Mouse (Mus musculus) midbrain, embryonic 16.5 days (tissue): Measurements from ENCODE around the gene Calm2. TPM values are rescaled to one million over a fixed set of nuclear protein-coding genes. Genes with fewer than 3 reads are reported as not detected.
A peak's percentile ranks its signal among the peaks of the same experiment; 100 is the strongest.

ENCODE experiments used
- ATAC-seq: fragments of 200-750 bp; cut with Nextera tagmentation; 2 replicates; pipeline ENCODE4 v1.8.0; 2017; ENCODE audit warnings: moderate TSS enrichment
- H3K27ac ChIP-seq: fragments of 300-500 bp; sonication (generic); 2 replicates; pipeline ENCODE4 v1.5.1; 2014; ENCODE audit warnings: mild to moderate bottlenecking, low read length, mixed read lengths
- H3K27me3 ChIP-seq: fragments of 300-500 bp; sonication (generic); 2 replicates; pipeline ENCODE4 v1.6.1; 2014; ENCODE audit warnings: low read depth, low read length, mixed read lengths; ENCODE audit not compliant: control insufficient read depth, insufficient read depth
- H3K36me3 ChIP-seq: fragments of 300-500 bp; sonication (generic); 2 replicates; pipeline ENCODE4 v1.6.1; 2014; ENCODE audit warnings: mild to moderate bottlenecking, low read length, moderate library complexity, mixed read lengths; ENCODE audit not compliant: control insufficient read depth, insufficient read depth
- H3K4me1 ChIP-seq: fragments of 300-500 bp; sonication (generic); 2 replicates; pipeline ENCODE4 v1.6.1; 2014; ENCODE audit warnings: mild to moderate bottlenecking, low read length, mixed read lengths; ENCODE audit not compliant: control insufficient read depth, insufficient read depth
- H3K4me2 ChIP-seq: fragments of 300-500 bp; sonication (generic); 2 replicates; pipeline ENCODE4 v1.6.1; 2014; ENCODE audit warnings: mild to moderate bottlenecking, low read length, mixed read lengths
- H3K4me3 ChIP-seq: fragments of 300-500 bp; sonication (generic); 2 replicates; pipeline ENCODE4 v1.5.1; 2014; ENCODE audit warnings: low read depth, mild to moderate bottlenecking, low read length, moderate library complexity, mixed read lengths
- H3K9ac ChIP-seq: fragments of 300-500 bp; sonication (generic); 2 replicates; pipeline ENCODE4 v1.6.1; 2014; ENCODE audit warnings: low read depth, low read length, mixed read lengths
- H3K9me3 ChIP-seq: fragments of 300-500 bp; sonication (generic); replicated peaks from 2 replicates; pipeline ENCODE4 v1.6.1; 2014; ENCODE audit warnings: mild to moderate bottlenecking, low read length, mixed read lengths; ENCODE audit not compliant: control insufficient read depth, poor library complexity, severe bottlenecking
- WGBS: fragments of 180-500 bp; shearing (Covaris S2); extraction: QIAGEN DNeasy Blood & Tissue Kit; methylation state at CpG from one replicate; pipeline ENCODE4 v1.1.7; 2014; 5-methylcytosine and 5-hydroxymethylcytosine counted together
- polyA plus RNA-seq: library from polyadenylated mRNA; unstranded; fragments of >200 nt; fragmentation: Nextera tagmentation; extraction: Ambion mirVana; gene quantifications from 2 replicates; pipeline ENCODE4 v1.2.1, GENCODE M21; 2015

Gene Calm2
- polyA plus RNA-seq, 1 experiment from 2014 or later: 2,642 TPM

GRCm38 (mm10) chr17:87468616-87469015 lies 21.9 kb upstream of the Calm2 start:
- 85% methylated on average over 5 of the region's 5 CpGs for WGBS
- H3K4me2 ChIP-seq: no peak overlapping the region
- no peaks in the 10 kb centered on the region for H3K27me3 ChIP-seq
- H3K27ac ChIP-seq: no peak overlapping the region
- H3K9me3 ChIP-seq: no peaks in the 10 kb centered on the region
- H3K9ac ChIP-seq: no peak overlapping the region
- peaks cover 2% of the 10 kb centered on the region for H3K4me1 ChIP-seq
- H3K4me3 ChIP-seq: no peak overlapping the region
- no peak for ATAC-seq
- no peaks in the 10 kb centered on the region for H3K36me3 ChIP-seq

DNA sequence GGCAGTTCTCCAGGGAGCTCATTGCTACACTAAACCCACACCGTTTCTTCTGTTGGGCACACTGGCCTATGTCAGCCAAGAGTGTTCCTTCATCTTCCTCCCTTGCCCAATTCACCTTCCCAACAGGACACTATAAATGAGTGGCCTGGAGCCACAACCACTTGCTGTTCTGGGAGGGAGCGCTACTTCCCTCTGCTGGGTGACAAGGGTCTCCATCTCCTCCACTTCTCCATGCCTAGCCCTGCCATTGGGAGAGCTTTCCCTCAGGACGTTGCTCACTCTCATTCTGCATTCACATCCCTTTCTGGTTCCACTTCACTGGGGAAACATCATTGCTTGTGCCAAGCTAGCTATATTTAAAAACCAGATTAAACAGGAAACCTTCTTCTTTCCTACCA lies 14.8 kb upstream of the Calm2 start:
- H3K4me1 ChIP-seq: peaks cover 37% of the 10 kb centered on the region
- H3K27ac ChIP-seq: no peak overlapping the region
- H3K4me2 ChIP-seq: no peak overlapping the region
- WGBS: 38% methylated on average over 3 of the region's 3 CpGs
- H3K36me3 ChIP-seq: no peaks in the 10 kb centered on the region
- H3K4me3 ChIP-seq: no peak overlapping the region
- no peak for ATAC-seq
- no peaks in the 10 kb centered on the region for H3K27me3 ChIP-seq
- no peaks in the 10 kb centered on the region for H3K9me3 ChIP-seq
- no peak overlapping the region for H3K9ac ChIP-seq

DNA sequence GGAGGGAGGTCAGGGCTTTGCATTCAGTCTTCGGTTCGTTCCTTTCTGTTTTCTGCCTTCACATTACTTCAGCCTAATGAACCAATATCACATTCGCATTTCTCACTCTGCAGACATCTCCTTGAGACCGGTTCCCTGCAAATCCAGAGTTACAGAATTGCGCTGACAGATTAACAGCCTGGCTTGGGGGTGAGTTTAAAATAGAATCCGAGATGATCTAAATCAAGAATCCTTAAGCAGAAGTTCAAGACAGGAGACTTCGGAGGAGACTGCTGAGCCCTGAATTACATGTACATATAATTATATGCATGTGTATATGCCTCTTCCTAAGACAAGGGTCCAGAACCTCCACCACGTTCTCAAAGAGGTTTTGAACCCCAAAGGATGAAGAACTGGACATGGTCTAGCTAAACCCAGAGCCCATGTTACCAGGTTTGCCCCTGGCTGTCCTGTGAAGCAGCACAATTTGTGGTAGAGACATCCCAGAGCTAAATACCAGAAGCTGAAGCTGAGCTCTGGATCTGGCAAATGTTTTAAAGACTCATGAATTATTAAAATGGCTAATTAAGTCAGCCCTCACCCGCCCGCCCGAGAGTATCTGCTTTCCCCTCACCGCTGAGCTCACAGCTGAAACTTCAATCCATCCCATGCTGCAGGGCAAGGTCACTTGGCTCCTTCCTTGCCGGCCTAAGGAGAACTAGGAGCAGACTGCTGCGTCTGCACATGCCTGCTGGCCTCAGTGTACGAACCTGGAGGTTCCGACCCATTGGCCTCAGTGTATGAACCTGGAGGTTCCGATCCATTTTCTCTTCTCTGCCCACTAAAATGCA lies 14.1 kb upstream of the Calm2 start:
- 17% methylated on average over 17 of the region's 17 CpGs for WGBS
- peak; percentile 44 for ATAC-seq

DNA sequence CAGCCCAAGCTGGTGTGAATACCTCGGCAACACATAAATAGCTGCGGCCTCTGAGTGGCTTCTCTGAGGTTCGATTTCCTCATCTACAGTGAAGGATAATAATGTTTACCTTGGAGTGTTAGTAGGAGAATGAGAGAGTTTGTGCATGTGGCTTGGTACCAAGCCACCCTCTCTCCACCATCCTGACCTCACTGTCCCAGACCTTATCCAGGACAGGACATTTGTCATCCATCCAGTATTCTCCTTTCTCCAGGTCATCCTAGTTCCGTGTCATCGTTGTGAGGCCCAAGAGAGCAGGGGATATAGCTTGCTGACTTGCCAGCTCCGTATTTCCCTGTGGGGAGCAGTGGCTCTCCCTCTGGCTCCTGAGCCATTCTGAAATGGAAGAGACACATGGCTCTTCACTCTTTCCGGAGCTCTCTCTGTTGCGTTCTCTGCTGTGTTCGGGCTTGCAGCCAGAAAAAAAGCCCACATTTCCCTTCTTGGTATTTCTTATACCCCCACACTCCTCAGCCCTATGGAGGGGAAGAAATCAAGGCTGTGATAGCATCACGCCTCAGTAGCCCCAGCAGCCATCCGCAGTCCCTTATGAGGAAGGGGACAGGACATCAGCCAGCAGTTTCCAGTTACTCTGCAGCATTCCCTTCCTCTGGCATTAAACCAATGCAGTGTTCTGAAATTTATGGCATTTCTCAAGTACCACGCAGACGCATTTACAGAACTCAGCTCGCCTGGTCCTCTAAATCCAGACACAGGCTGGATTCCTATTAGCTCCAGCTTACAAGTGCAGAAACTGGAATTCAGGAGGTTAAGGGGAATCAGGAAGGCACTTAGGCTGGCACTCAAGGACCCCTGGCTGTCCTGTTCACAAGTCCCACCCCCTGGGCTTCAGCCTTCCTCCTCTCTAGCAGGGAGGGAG lies 13.3 kb upstream of the Calm2 start:
- WGBS: 17% methylated on average over 14 of the region's 14 CpGs
- Histone ChIP-seq H3K4me3 (no peak overlapping the region), H3K27me3 (no peaks in the 10 kb centered on the region), H3K9me3 (no peaks in the 10 kb centered on the region), H3K9ac (0 out of 2 replicates have a peak overlapping the region, but pooled peaks have one; percentile 8), H3K36me3 (no peaks in the 10 kb centered on the region), H3K27ac (peak overlapping the region; percentile 31), H3K4me2 (peak overlapping the region; percentile 21; the same call in 1 of the 2 replicates), H3K4me1 (peaks cover 37% of the 10 kb centered on the region)
- ATAC-seq: peak; percentile 36; the same call in 1 of the 2 replicates

More for the DNA sequence above, 14.1 kb upstream of the Calm2 start:
- peaks cover 37% of the 10 kb centered on the region for H3K4me1 ChIP-seq
- H3K27me3 ChIP-seq: no peaks in the 10 kb centered on the region
- no peak overlapping the region for H3K4me2 ChIP-seq
- 0 out of 2 replicates have a peak overlapping the region, but pooled peaks have one; percentile 8 for H3K9ac ChIP-seq
- H3K4me3 ChIP-seq: no peak overlapping the region
- peak overlapping the region; percentile 31; the same call in 1 of the 2 replicates for H3K27ac ChIP-seq
- no peaks in the 10 kb centered on the region for H3K36me3 ChIP-seq
- H3K9me3 ChIP-seq: no peaks in the 10 kb centered on the region

GRCm38 (mm10) chr17:87458911-87459749 lies 12.4 kb upstream of the Calm2 start:
- no peaks in the 10 kb centered on the region for H3K27me3 ChIP-seq
- H3K9me3 ChIP-seq: no peaks in the 10 kb centered on the region
- no peak overlapping the region for H3K9ac ChIP-seq
- 11% methylated on average over 13 of the region's 17 CpGs for WGBS
- ATAC-seq: peak; percentile 61; the same call in 1 of the 2 replicates
- H3K36me3 ChIP-seq: no peaks in the 10 kb centered on the region
- H3K4me1 ChIP-seq: peaks cover 37% of the 10 kb centered on the region
- H3K4me2 ChIP-seq: peak overlapping the region; percentile 21; the same call in 1 of the 2 replicates
- H3K27ac ChIP-seq: peak overlapping the region; percentile 31; the same call in 1 of the 2 replicates
- no peak overlapping the region for H3K4me3 ChIP-seq

DNA sequence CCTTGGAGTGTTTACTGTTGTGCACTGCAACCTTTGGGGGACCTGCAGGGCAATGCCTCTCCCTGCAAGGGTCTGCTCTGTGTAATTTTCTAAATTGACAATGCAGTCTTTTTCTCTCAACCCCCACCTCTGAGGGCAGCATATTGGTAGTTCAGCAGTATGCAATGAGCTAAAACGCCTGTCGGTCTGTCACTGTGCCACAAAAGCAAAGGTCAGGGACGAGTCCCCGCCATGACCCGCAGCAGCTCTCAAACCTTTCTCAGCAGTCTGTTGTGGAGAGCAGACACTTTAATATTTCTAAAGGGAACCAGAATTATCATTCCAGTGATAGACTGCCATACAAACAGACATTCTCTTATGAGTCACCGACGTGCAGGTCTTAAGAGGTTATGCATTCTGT lies 11.2 kb upstream of the Calm2 start:
- no peak overlapping the region for H3K4me3 ChIP-seq
- no peaks in the 10 kb centered on the region for H3K27me3 ChIP-seq
- H3K4me1 ChIP-seq: peaks cover 37% of the 10 kb centered on the region
- no peaks in the 10 kb centered on the region for H3K36me3 ChIP-seq
- no peak overlapping the region for H3K9ac ChIP-seq
- H3K9me3 ChIP-seq: no peaks in the 10 kb centered on the region
- ATAC-seq: no peak
- no peak overlapping the region for H3K27ac ChIP-seq
- H3K4me2 ChIP-seq: no peak overlapping the region
- WGBS: 51% methylated on average over 7 of the region's 7 CpGs

DNA sequence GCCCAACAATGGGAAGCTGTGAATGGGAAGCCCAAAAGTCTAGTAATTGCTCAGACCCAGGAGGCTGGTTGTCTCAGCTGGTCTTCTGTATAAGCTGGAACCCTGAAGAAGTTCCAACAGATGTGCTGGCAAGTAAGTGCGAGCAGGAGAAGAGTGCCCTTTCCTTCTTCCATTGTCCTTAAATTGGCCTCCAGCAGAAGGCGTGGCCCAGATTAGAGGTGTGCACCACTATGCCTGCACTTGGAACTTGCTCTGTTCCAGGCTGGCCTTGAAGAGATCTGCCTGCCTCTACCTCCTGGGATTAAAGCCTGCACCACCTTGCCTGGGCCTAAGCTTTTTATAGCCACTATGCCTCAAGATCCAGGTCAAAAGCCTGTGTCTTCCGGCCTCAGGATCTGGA lies 7.4 kb upstream of the Calm2 start:
- Histone ChIP-seq H3K36me3 (no peaks in the 10 kb centered on the region), H3K4me3 (no peak overlapping the region), H3K27me3 (no peaks in the 10 kb centered on the region), H3K9ac (no peak overlapping the region), H3K4me1 (peaks cover 11% of the 10 kb centered on the region), H3K9me3 (no peaks in the 10 kb centered on the region), H3K4me2 (no peak overlapping the region), H3K27ac (no peak overlapping the region)
- WGBS: 87% methylated on average over 3 of the region's 3 CpGs
- ATAC-seq: no peak

DNA sequence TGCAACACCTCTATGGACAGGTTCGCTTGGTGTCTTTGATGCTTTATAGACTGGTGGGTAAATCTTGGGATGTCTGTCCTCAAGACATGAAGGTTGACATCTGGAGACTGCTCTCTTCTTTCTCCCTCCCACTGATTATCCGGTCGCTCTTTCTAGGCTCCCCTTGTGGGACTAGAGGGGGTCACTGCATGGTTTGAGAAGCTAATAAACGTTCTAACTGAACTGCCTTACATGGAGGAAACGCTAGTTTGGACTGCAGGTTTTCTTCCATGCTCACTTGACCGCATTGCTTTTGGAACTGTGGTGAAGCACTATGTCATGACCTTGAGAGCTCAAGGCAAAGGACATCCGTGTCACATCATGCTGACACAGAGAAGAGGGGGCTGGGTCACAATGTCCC lies 6.6 kb upstream of the Calm2 start:
- 89% methylated on average over 7 of the region's 7 CpGs for WGBS
- Histone ChIP-seq H3K9me3 (no peaks in the 10 kb centered on the region), H3K27me3 (no peaks in the 10 kb centered on the region), H3K4me3 (no peak overlapping the region), H3K27ac (no peak overlapping the region), H3K36me3 (no peaks in the 10 kb centered on the region), H3K4me1 (peaks cover 4% of the 10 kb centered on the region), H3K4me2 (no peak overlapping the region), H3K9ac (no peak overlapping the region)
- no peak for ATAC-seq
